Mouse (Mus musculus): ENCODE results near the gene Fam53b.

DNA sequence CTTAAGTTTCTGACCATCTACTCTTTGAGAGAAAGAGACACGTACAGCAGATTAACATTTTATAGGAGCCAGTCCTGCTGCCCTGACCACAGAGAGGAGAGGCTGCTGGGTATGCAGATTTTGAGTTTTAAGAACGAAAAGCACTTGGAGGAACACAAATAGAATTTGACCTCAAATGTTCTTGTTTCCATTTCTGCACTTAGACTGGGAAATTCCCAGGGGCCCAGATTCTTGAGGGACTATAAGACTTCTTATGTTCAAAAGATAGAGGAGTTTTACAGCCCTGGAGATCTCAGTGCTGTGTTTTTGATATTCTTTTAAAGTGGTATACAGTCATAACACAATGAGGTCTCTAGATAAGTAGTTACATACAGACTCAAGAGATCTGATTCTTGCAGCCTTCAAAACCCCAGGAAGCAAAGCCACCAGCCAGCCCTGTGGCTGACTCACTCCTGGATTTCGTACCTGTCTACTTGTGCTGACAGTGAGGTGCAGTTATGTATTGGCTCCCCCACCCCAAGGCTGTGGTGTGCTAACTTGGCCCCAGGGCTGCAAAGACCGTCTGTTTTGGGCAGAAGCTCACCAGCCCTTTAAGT, 48.7 kb downstream of the Fam53b start:
- TF ChIP-seq CTCF (IDR thresholded peaks at IDR 0.05; ENCODE audit: borderline replicate concordance, extremely low read depth, insufficient read depth, insufficient read length) = no peak
- no peak for TF ChIP-seq POLR2A (IDR thresholded peaks at IDR 0.05; ENCODE audit: borderline replicate concordance, extremely low read depth, insufficient read depth, insufficient read length, poor library complexity, severe bottlenecking)

Data from brain, embryonic 14.5 days (tissue).